Mouse (Mus musculus): Measurements from ENCODE around the gene Rflnb. TPM values are rescaled to one million over a fixed set of nuclear protein-coding genes. Genes with fewer than 3 reads are reported as not detected.

The Rflnb gene
- polyA plus RNA-seq, 1 experiment = 7.5 TPM

GRCm38 (mm10) chr11:75978051-75978450, 49.5 kb downstream of the Rflnb start:
- TF ChIP-seq E2F4 (IDR thresholded peaks at IDR 0.05; ENCODE audit: insufficient read depth) (no peak), USF1 (IDR thresholded peaks at IDR 0.05; ENCODE audit: low read depth) (no peak), REST (IDR thresholded peaks at IDR 0.05; ENCODE audit: insufficient read depth, insufficient read length) (no peak)
- Histone ChIP-seq H3K36me3 (ENCODE audit: control insufficient read depth, insufficient read depth) (no peaks in the 10 kb centered on the region), H3K27me3 (ENCODE audit: control insufficient read depth, insufficient read depth, insufficient read length) (peaks cover 21% of the 10 kb centered on the region), H3K4me2 (ENCODE audit: low read depth) (no peak overlapping the region), H3K79me2 (ENCODE audit: control insufficient read depth, insufficient read depth) (no peaks in the 10 kb centered on the region), H3ac (ENCODE audit: control insufficient read depth, insufficient read length) (no peak overlapping the region), H3K4me3 (no peak overlapping the region)

- Histone ChIP-seq H3ac (ENCODE audit: control insufficient read depth, insufficient read length) (no peak overlapping the region), H3K27me3 (ENCODE audit: control insufficient read depth, insufficient read depth, insufficient read length) (peaks cover 21% of the 10 kb centered on the region), H3K4me2 (ENCODE audit: low read depth) (no peak overlapping the region), H3K4me3 (no peak overlapping the region), H3K79me2 (ENCODE audit: control insufficient read depth, insufficient read depth) (no peaks in the 10 kb centered on the region), H3K36me3 (ENCODE audit: control insufficient read depth, insufficient read depth) (no peaks in the 10 kb centered on the region)
- TF ChIP-seq CEBPB (IDR thresholded peaks at IDR 0.05; ENCODE audit: insufficient read depth, poor library complexity, severe bottlenecking) (no peak), MAX (IDR thresholded peaks at IDR 0.05; ENCODE audit: low read depth) (no peak), TCF12 (IDR thresholded peaks at IDR 0.05; ENCODE audit: insufficient read depth, poor library complexity, severe bottlenecking) (no peak), SRF (IDR thresholded peaks at IDR 0.05; ENCODE audit: control insufficient read depth, insufficient read length, low read depth) (no peak), USF1 (IDR thresholded peaks at IDR 0.05; ENCODE audit: low read depth) (no peak), MYOG (IDR thresholded peaks at IDR 0.05; ENCODE audit: control insufficient read depth in 1 of 3, insufficient read depth in 1 of 3, insufficient read length in 2 of 3, low read depth in 2 of 3) (no peak), E2F4 (IDR thresholded peaks at IDR 0.05; ENCODE audit: insufficient read depth) (no peak), TCF3 (IDR thresholded peaks at IDR 0.05; ENCODE audit: insufficient read length, low read depth) (no peak), REST (IDR thresholded peaks at IDR 0.05; ENCODE audit: insufficient read depth, insufficient read length) (no peak), MYOD1 (IDR thresholded peaks at IDR 0.05; ENCODE audit: control insufficient read depth in 1 of 3, insufficient read length in 2 of 3, low read depth in 2 of 3) (no peak), POLR2AphosphoS2 (IDR thresholded peaks at IDR 0.05; ENCODE audit: insufficient read length, low read depth) (no peak), POLR2A (IDR thresholded peaks at IDR 0.05; ENCODE audit: insufficient read length, low read depth) (no peak)
Observed at GRCm38 (mm10) chr11:75976748-75977147, 50.8 kb downstream of the Rflnb start.

GRCm38 (mm10) chr11:75973988-75974387, 53.6 kb downstream of the Rflnb start:
- Histone ChIP-seq H3ac (ENCODE audit: control insufficient read depth, insufficient read length) (no peak overlapping the region), H3K4me3 (no peak overlapping the region), H3K4me2 (ENCODE audit: low read depth) (no peak overlapping the region), H3K36me3 (ENCODE audit: control insufficient read depth, insufficient read depth) (no peaks in the 10 kb centered on the region), H3K79me2 (ENCODE audit: control insufficient read depth, insufficient read depth) (no peaks in the 10 kb centered on the region), H3K27me3 (ENCODE audit: control insufficient read depth, insufficient read depth, insufficient read length) (peaks cover 13% of the 10 kb centered on the region)
- TF ChIP-seq POLR2A (IDR thresholded peaks at IDR 0.05; ENCODE audit: insufficient read length, low read depth) (no peak), POLR2AphosphoS2 (IDR thresholded peaks at IDR 0.05; ENCODE audit: insufficient read length, low read depth) (no peak), SRF (IDR thresholded peaks at IDR 0.05; ENCODE audit: control insufficient read depth, insufficient read length, low read depth) (no peak), CEBPB (IDR thresholded peaks at IDR 0.05; ENCODE audit: insufficient read depth, poor library complexity, severe bottlenecking) (no peak), TCF12 (IDR thresholded peaks at IDR 0.05; ENCODE audit: insufficient read depth, poor library complexity, severe bottlenecking) (no peak), MYOG (IDR thresholded peaks at IDR 0.05; ENCODE audit: control insufficient read depth in 1 of 3, insufficient read depth in 1 of 3, insufficient read length in 2 of 3, low read depth in 2 of 3) (no peak), MAX (IDR thresholded peaks at IDR 0.05; ENCODE audit: low read depth) (no peak), REST (IDR thresholded peaks at IDR 0.05; ENCODE audit: insufficient read depth, insufficient read length) (no peak), E2F4 (IDR thresholded peaks at IDR 0.05; ENCODE audit: insufficient read depth) (no peak), MYOD1 (IDR thresholded peaks at IDR 0.05; ENCODE audit: control insufficient read depth in 1 of 3, insufficient read length in 2 of 3, low read depth in 2 of 3) (no peak), TCF3 (IDR thresholded peaks at IDR 0.05; ENCODE audit: insufficient read length, low read depth) (no peak), USF1 (IDR thresholded peaks at IDR 0.05; ENCODE audit: low read depth) (no peak)

GRCm38 (mm10) chr11:75972916-75973567, 54.5 kb downstream of the Rflnb start:
- no peak overlapping the region for H3K4me2 ChIP-seq (ENCODE audit: low read depth)
- H3K27me3 ChIP-seq (ENCODE audit: control insufficient read depth, insufficient read depth, insufficient read length) = peaks cover 17% of the 10 kb centered on the region
- no peak overlapping the region for H3ac ChIP-seq (ENCODE audit: control insufficient read depth, insufficient read length)
- no peaks in the 10 kb centered on the region for H3K79me2 ChIP-seq (ENCODE audit: control insufficient read depth, insufficient read depth)
- no peak overlapping the region for H3K4me3 ChIP-seq
- no peaks in the 10 kb centered on the region for H3K36me3 ChIP-seq (ENCODE audit: control insufficient read depth, insufficient read depth)
- TF ChIP-seq TCF3 (IDR thresholded peaks at IDR 0.05; ENCODE audit: insufficient read length, low read depth) (no peak), USF1 (IDR thresholded peaks at IDR 0.05; ENCODE audit: low read depth) (no peak), REST (IDR thresholded peaks at IDR 0.05; ENCODE audit: insufficient read depth, insufficient read length) (no peak), MYOG (IDR thresholded peaks at IDR 0.05; ENCODE audit: control insufficient read depth in 1 of 3, insufficient read depth in 1 of 3, insufficient read length in 2 of 3, low read depth in 2 of 3) (no peak), TCF12 (IDR thresholded peaks at IDR 0.05; ENCODE audit: insufficient read depth, poor library complexity, severe bottlenecking) (no peak), MYOD1 (IDR thresholded peaks at IDR 0.05; ENCODE audit: control insufficient read depth in 1 of 3, insufficient read length in 2 of 3, low read depth in 2 of 3) (no peak), E2F4 (IDR thresholded peaks at IDR 0.05; ENCODE audit: insufficient read depth) (no peak), POLR2A (IDR thresholded peaks at IDR 0.05; ENCODE audit: insufficient read length, low read depth) (no peak), POLR2AphosphoS2 (IDR thresholded peaks at IDR 0.05; ENCODE audit: insufficient read length, low read depth) (no peak), MAX (IDR thresholded peaks at IDR 0.05; ENCODE audit: low read depth) (no peak), SRF (IDR thresholded peaks at IDR 0.05; ENCODE audit: control insufficient read depth, insufficient read length, low read depth) (no peak), CEBPB (IDR thresholded peaks at IDR 0.05; ENCODE audit: insufficient read depth, poor library complexity, severe bottlenecking) (no peak)

Measured in myocyte (in vitro differentiated cells).